Mouse (Mus musculus) fat pad, adult 2 months (tissue): ENCODE measurements around the gene Helt.
"Not testable (repeated sequence)": the region's sequence is repeated elsewhere in the genome, so short reads cannot be mapped to it uniquely, and the experiment has no call there.

Experiments
- DNase-seq: peaks from one replicate; pipeline ENCODE4 v3.0.0-alpha.2; 2011; ENCODE audit warnings: low read depth, low spot score; ENCODE audit errors: extremely low read depth

Gene Helt

DNA sequence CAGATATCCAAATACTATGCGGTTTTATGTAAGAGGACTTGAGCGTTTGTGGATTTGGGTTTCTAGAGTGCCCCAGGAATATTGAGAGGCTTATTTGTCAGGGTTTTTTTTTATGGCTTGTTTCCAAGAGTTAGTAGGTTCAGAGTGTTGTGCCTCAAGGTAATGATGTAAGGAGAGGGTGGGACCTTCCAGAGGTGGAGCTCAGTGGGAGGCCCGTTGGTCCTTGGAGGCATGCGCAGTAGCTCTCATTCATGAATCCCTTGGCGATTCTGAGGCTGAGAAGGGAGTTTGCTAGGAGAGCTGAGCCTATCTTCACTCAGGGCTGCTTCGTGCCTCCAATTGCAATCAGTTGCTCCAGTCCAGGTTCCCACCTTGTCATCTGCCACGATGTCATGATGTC is 4.4 kb upstream of the Helt start:
- DNase-seq = no peak

DNA sequence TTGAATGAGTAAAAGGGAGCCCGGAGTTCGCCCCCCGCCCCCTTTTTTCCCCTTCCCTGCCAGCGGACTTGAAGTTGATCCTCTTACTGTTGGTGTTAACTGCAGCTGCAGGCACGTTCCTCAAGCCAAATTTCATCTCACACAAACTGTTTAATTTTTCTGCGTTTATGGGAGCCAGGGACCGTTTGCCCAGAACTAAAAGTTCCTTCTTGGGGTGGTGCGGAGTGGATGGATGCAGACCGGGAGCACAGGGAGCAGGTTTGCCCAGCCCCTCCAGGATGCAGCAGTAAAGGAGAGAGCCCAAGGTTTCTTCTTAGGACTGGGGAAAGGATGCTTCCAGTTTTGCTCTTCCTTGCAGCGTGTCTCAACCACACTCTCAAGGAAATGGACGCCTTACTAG is 2.1 kb upstream of the Helt start:
- no peak for DNase-seq

DNA sequence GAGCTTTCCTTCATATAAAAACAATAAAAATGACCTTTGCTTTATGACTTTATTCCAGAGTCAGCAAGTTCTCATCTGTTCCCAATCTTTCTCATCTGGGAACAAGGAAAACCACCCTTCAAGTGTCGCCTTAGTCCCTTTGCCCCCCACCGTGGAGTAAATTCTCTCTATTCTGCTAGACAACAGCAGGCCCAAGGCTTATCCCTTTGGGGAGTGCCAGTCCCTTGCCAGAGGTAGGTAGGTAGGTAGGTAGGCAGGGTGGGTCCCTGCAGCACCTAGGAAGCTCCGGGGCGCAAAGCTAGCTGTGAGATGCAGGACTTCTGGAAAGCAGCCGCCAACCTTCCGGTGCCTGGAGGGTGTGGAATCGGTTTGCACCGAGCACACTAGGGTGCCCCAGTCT is 1.5 kb upstream of the Helt start:
- DNase-seq = no peak

DNA sequence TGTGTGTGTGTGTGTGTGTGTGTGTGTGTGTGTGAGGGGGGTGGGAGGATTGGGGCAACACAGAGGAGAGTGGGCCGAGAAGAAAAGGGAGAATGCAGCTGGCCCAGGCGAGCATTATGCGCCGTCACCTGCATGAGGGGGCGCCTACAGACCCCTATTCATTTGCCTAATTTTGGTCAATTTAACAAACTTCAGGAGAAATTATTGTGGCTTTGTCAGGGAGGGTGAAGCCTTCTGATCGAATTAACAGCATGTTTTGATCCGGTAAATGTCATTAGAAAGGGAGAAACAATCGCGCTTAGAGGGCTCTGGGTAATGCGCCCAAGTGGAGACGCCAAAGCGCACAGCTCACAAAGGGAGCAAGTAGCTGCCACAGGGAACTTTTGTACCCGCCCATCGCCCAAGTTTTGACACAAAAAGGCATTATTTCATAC is 647 bp upstream of the Helt start:
- no peak for DNase-seq

DNA sequence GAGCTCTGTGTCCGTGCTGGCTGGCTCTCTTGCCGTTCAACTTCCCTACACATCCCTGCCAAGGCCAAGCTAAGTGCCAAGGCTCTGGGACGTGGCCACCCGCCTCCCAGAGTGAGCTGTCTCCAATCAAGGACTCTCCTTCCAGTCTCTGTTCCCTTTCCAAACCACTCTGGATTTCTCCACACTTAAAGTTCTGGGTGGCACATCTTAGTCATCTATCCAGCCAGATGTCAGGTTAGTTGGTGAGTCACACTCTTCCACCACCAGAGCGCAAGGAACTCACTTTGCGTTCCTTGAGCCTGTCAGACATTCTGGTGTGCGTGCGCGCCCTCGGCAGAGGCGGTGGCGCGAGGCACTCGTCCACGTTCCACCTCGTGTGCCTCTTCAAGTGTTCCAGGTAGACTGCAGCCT is 725 bp downstream of the Helt start:
- DNase-seq = no peak

DNA sequence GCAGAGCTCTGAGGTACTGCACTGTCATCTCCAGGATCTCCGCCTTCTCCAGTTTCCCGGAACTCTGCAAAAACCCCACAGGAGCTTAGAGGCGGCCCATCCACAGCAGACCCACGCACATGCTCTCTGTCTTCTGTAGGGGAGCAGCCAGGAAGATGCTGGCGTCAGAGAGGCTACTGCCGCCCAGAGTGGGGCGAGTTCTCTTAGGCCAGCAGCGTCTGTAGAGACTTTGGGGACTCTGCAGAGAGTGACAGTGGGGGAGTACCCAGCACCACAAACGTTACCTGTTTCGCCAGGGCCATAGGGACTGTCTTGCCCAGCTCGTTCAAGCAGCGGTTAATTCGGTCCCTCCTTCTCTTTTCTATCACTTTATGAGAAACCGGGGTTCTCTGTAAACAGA is 1.3 kb downstream of the Helt start:
- DNase-seq = no peak

DNA sequence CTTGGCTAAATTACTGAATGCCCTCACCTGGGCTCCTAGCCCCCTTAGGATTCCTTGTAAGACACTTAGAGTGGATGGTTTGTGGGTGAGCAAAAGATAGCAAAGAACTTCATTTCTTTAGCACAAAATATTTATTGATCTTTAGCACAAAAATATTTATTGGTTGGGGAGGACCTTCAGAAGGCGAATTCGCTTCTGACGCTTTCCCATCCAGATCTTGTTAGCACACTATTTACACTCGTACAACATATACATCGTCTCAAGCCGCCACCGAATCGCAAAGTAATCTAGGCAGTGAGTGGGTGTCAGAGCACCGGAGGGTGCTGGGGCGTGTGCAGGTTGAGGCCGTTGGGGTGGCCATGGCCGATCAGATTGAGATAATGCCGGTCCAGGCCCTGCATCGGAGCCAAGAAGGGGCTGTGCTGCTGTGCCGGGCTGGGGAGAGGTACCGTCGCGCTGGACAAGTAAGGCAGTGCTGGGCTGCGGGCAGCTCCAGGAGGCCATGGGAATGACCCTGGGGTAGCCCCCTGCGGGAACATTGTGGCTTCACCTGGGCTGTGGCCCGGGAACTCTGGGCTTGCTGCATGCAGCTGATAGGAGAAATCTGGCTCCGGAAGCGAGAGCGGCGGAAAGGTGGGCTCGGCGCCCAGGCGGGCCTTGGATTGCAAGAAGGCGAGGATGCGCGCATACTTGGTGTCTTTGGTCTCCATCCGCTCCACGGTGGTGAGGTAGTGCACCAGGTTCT is 2.4 kb downstream of the Helt start:
- DNase-seq = no peak

DNA sequence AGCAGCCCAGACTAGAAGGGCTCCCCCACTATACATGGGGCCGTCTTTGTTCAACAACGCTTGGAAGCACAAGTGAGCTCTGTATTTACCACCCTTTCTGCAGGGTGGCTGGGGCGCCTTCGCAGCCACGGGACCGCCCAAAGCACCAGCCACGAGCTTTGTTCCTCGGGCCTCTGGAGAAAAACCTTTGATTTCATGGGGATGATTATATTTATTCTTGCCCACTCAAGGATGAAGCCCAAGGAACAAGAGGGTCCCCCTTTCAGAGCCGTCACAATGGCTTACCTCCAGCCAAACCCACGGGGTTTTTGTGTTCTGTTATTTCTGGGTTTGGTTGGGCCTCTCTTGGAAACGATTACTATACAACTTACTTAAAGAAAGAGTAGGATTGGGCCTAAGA is 5.2 kb downstream of the Helt start:
- DNase-seq = no peak

DNA sequence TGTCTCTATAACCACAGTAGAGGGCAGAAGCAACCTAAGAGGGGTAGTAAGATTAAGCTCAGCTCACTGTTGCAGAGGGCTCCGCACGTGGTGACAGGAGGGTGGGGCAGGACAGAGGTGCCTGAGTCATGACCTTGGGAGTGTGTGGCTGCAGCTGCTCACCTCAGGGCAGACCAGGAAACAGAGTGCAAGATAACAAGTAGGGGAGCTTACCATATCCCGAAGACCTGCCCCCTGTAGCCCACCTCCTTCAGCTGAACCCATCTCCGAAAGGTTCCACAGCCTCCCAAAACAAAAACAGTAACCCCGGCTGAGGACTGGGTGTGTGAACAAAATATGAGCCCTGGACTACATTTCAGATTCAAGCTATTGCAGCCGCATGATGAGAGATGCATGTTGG is 6.5 kb downstream of the Helt start:
- no peak for DNase-seq

DNA sequence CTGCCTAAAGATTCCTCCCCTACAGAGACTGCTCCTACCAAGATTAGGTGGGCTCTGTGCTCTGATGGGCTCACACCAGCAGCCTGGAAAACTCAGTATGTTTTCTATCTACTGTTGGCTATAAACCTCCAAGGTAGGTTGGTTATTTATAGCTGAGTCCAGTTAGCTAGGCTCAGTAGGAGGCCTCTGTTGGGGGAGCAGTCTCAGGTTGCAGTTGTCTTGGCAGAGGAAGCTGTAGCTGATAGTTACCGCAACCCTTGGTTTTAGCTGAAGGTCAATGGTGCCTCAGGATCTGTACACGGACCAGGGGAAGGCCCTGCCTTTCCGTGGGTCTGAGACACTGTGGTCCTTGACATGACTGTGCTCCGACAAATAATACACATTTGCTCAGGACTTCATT is 8.5 kb downstream of the Helt start:
- no peak for DNase-seq

DNA sequence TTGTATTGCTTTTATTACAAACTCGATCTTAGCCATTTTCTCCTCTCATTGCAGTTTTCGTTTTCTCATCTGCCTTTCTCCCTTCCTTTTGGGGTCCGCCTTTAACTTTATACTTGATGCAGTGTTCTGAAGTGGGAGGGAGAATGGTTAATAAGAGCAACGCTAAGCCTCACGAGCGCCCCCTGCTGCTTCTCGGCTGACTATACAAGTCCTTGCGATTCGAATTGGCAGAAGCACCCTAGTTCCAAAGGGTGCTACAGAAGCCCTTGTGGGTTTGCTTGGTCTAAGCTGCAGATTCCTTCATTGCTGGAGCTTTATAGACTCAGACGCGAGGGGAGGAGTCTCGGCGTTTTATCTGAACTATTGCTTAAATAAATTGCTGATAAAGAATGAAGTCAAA is 12.9 kb downstream of the Helt start:
- DNase-seq = no peak

DNA sequence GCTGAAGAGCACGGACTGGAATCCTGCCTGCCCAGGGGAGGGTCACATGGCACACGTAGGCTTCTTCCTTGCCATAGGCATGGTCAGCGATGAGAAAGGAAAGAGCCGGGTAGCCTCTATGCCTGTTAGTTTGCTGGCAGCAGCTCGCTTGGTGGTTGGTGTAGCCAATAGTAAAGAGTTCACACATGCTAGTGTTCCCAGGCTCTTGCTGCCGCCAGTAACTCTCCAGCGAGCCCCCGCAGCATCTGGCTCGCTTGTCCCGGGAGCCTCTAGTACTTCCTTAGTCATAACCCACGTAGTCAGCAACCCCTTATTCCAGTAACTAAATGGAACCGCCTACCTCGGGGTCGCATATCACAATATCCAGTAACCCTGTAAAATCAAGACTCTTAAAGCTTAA is 17.5 kb downstream of the Helt start:
- DNase-seq = no peak

DNA sequence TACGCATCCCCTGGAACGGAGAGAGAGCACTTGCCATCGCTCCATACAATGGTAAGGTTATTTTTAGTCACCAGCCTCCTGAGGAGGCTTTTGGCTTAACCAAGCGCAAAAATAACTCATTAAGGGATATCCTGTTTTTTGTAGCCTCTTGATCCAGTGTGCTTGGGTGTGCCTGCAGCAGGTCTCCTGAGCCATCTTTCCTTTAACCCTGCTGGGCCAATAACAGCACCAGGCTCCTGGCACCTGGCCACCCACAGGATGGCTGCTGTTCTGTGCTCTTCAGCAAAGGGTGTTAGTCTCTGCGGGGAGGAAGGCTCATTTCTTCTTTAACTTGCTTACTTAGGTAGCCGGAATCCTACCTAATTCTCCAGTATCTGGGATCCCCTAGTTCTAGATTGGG is 23.7 kb downstream of the Helt start:
- no peak for DNase-seq

DNA sequence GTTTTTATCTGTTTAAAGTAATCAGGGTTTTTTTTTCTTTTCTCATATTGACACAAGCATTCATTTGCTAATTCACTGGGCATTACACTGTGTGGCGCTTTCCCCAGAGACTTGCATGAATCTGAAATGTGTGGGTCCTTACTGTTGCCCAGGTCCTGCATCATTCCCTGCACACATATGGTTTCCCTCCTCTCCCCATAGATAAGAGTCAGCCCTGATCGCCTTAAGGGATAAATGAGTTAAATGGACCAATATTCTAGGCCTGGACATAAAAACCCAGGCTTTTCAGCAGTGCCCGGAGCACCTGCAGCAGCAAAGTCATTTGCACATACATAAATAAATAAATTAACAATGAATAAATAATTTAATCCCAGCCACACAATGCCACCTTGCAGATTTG is 24.3 kb downstream of the Helt start:
- no peak for DNase-seq

DNA sequence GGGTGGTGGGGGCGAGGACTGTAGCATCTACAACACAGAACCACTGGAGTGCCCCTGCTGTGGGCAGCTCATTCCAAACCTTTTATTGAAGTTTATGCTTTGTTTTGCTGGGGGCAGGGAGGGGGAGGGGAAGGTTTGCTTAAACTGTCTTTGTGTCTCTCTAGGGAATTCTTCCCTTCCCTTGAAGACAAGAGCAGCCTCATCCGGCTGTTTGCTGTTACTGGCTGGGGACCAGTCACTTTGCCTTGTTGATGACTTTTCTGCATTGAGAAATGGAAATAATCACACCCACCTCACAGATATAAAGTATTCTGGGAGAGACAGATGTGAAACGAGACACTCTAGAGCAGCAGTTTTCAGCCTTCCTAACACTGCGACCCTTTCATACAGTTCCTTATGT is 27.7 kb downstream of the Helt start:
- no peak for DNase-seq

DNA sequence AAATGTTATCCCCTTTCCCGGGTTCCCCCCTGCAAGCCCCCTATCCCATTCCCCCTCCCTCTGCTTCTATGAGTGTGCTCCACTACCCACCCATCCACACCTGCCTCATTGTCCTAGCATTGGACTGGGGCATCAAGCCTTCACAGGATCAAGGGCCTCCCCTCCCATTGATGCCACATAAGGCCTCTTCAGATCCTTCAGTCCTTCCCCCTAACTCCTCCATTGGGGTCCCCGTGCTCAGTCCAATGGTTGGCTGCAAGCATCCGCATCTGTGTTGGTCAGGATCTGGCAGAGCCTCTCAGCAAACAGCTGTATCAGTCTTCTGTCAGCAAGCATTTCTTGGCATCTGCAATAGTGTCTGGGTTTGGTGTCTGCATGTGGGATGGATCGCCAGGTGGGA is 30.3 kb downstream of the Helt start:
- DNase-seq = not testable (repeated sequence)

DNA sequence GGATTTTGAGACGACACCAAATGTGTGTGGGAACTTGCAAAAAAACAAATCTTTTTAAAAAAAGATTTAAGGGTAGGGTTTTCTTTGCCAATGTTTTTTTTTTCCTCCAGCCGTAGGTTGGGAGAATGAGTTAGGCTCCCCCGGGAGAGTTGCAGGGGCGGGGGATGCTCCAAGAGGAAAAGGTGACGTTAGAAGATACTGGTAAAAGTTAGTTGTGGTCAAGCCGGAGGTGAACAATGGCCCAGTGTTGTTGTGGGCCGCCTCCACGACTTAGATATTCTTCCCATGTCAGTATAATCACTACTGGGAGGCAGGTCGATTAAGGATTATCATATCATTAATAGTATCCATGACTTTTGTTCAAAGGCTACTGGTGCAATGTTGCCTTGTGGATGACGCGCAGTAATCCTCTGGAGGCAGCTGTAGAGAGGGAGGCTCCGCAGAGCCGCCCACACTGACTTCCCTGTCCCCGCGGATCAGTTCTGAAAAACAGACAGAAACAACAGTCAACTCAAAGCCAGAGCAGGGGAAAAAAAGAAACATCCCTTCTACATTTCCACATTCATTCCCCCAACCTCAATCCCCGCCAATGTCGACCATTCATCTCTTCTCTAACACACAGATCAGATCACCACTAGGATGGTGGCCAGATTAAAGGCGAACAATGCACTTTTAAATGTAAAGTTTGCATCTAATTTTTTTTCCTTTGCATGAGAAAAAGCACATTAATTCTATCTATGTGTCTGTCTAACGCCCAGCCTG is 36.4 kb downstream of the Helt start:
- no peak for DNase-seq

DNA sequence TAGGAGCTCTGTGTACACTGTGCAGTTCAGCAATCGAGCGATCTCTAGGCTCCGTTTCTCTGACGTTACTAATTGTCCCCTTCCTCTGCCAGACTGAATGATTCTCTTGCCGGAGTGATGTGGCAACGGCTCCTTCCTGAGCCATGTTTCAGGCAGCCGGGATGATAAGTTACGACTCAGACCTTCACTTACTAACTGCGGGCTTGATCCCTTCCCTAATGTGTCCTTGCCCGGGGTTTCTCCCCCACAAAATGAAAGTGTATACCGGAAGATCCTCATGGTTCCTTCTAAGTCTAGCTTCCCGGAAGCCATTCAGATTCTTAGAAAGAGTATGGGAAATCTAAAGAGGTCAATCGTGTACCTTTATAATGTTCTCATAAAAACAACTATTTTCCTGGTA is 42.0 kb downstream of the Helt start:
- DNase-seq = no peak

DNA sequence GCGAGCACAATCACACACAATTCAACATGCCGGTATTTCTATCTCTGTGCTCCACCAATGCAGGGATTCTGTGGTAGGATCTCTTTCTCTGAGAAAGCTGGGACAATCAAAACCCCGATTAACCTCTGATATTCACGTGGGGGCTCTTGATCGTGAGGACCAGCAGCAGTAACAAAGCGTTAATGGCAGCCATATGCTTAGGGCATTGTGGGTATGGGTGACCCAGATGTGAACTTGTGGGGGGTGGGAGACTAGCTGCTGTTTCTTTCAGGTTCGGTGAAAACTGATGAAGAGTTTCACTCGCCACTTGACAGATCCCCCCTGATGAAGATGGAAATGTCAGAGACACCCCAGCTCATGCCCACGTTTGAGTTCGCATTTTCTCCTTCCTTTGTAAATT is 42.9 kb downstream of the Helt start:
- no peak for DNase-seq

DNA sequence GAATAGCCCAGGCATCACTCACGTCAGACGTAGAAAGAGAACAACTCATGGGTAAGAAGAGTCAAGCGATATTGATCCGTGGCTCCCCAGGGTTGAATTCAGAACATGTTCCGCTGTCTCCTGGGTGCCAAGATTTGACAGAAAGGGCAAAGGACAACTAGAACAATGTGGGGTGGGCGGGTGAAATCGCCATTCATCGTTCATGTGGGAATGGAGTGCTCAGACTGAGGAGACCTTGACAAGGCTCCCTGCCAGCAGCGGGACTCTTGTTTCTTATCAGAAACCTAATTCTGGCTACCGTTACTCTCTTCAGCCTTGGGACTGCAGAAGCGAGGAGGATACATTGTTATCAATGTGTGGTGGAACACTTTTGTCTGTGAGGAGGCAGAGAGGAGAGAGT is 48.1 kb downstream of the Helt start:
- DNase-seq = no peak

DNA sequence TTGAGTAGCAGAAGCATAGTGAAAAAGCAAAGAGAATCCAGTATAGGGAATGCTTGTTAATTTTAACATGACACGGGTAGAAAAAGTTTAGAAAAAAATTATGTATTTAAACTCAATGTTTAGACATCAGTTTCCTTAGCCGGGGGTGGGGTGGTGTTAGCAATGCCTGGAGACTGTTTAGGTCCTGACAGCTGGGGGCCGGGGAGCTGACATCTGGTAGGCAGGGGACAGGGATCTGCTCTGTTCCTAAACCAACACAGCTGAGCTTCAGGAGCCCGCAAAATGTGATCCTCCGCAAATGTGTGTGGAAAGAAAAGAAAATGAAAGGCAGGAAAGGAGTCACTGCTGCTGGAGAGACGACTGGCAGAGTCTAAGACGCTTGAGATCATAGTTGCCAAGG is 51.5 kb downstream of the Helt start:
- no peak for DNase-seq
